Mouse (Mus musculus) heart, postnatal 36 days (tissue): ENCODE measurements around the gene Plekho1. TPM values are rescaled to one million over a fixed set of nuclear protein-coding genes. Genes with fewer than 3 reads are reported as not detected.
"Not testable (repeated sequence)": the region's sequence is repeated elsewhere in the genome, so short reads cannot be mapped to it uniquely, and the experiment has no call there.

Source experiments
- DNase-seq, 2 experiments: peaks; one replicate each; pipeline ENCODE4 v3.0.0; 2021 to 2022
- intact Hi-C: fragments of 180-260 bp; cut with DNase I; formaldehyde crosslinking; loops from one replicate; pipeline ENCODE4 v1.15.1; 2025
- total RNA-seq, 2 experiments: library from RNA; stranded (reverse); gene quantifications; 2 replicates each; pipeline ENCODE4 v1.2.3; 2021

The Plekho1 gene
- total RNA-seq = 10 to 100 TPM; 73.4 to 81.1 TPM

- peak; percentile 81 to 82 for DNase-seq
- intact Hi-C loops = no loop called here
These were observed at the start of gene Plekho1 for GRCm38 (mm10) chr3:95995802-95996428. Gene Plekho1, minus strand, starts transcription at chr3:95996001.

- intact Hi-C loops = not testable (repeated sequence)
These were observed 48.8 kb upstream of the Plekho1 start for GRCm38 (mm10) chr3:96044559-96044958.

GRCm38 (mm10) chr3:96043104-96043503, 47.3 kb upstream of the Plekho1 start:
- DNase-seq = no peak
- intact Hi-C loops = no loop called here

More at GRCm38 (mm10) chr3:96044559-96044958, 48.8 kb upstream of the Plekho1 start:
- DNase-seq = not testable (repeated sequence)

- intact Hi-C loops = no loop called here
- no peak for DNase-seq
These were observed 45.3 kb upstream of the Plekho1 start for GRCm38 (mm10) chr3:96041079-96041478.

- intact Hi-C loops = no loop called here
- DNase-seq = no peak
These were observed 44.8 kb upstream of the Plekho1 start for GRCm38 (mm10) chr3:96040663-96041006.

GRCm38 (mm10) chr3:96039857-96040662, 44.3 kb upstream of the Plekho1 start:
- no peak for DNase-seq
- intact Hi-C loops = no loop called here

- DNase-seq = no peak
- intact Hi-C loops = no loop called here
These were observed 43.0 kb upstream of the Plekho1 start for GRCm38 (mm10) chr3:96038851-96039250.

- intact Hi-C loops = no loop called here
- no peak for DNase-seq
These were observed 42.4 kb upstream of the Plekho1 start for GRCm38 (mm10) chr3:96038156-96038555.

GRCm38 (mm10) chr3:96036796-96037195, 41.0 kb upstream of the Plekho1 start:
- no peak for DNase-seq
- intact Hi-C loops = no loop called here

- intact Hi-C loops = no loop called here
- DNase-seq = no peak
These were observed 37.2 kb upstream of the Plekho1 start for GRCm38 (mm10) chr3:96033046-96033445.

- no peak for DNase-seq
These were observed 36.8 kb upstream of the Plekho1 start for GRCm38 (mm10) chr3:96032652-96033017.

GRCm38 (mm10) chr3:96031991-96032651, 36.3 kb upstream of the Plekho1 start:
- intact Hi-C loops = no loop called here
- no peak for DNase-seq

More at GRCm38 (mm10) chr3:96032652-96033017, 36.8 kb upstream of the Plekho1 start:
- intact Hi-C loops = no loop called here

- no peak for DNase-seq
- intact Hi-C loops = no loop called here
These were observed 34.0 kb upstream of the Plekho1 start for GRCm38 (mm10) chr3:96029766-96030165.

GRCm38 (mm10) chr3:96029336-96029735, 33.5 kb upstream of the Plekho1 start:
- DNase-seq = no peak
- intact Hi-C loops = no loop called here

- intact Hi-C loops = no loop called here
These were observed 32.1 kb upstream of the Plekho1 start for GRCm38 (mm10) chr3:96027875-96028274.

GRCm38 (mm10) chr3:96027145-96027544, 31.3 kb upstream of the Plekho1 start:
- no peak for DNase-seq
- intact Hi-C loops = no loop called here

More at GRCm38 (mm10) chr3:96027875-96028274, 32.1 kb upstream of the Plekho1 start:
- DNase-seq = no peak

GRCm38 (mm10) chr3:96021421-96022128, 25.8 kb upstream of the Plekho1 start:
- intact Hi-C loops = no loop called here
- DNase-seq = no peak

GRCm38 (mm10) chr3:96020735-96021134, 24.9 kb upstream of the Plekho1 start:
- DNase-seq = no peak
- intact Hi-C loops = no loop called here

- no peak for DNase-seq
- intact Hi-C loops = no loop called here
These were observed 21.7 kb upstream of the Plekho1 start for GRCm38 (mm10) chr3:96017461-96017860.

- DNase-seq = no peak
- intact Hi-C loops = no loop called here
These were observed 20.6 kb upstream of the Plekho1 start for GRCm38 (mm10) chr3:96016257-96016889.
